Mouse (Mus musculus) G1E (cell line): ENCODE results near the gene Mcoln1.

Experiments used
- CTCF ChIP-seq: IDR thresholded peaks from 2 replicates; pipeline ENCODE4 v1.5.1; 2012; ENCODE audit warnings: low read depth, low read length, inconsistent platforms, mixed read lengths
- GATA2 ChIP-seq: IDR thresholded peaks from 2 replicates; pipeline ENCODE4 v1.6.1; 2012; ENCODE audit warnings: low read depth, low read length, inconsistent platforms, borderline replicate concordance
- POLR2AphosphoS5 ChIP-seq: IDR thresholded peaks from 2 replicates; pipeline ENCODE4 v1.6.1; 2012; ENCODE audit warnings: low read depth, low read length, inconsistent platforms; ENCODE audit not compliant: insufficient replicate concordance
- TAL1 ChIP-seq: conservative IDR thresholded peaks from 2 replicates; pipeline ENCODE4 v1.6.1; 2012; ENCODE audit warnings: low read depth, low read length, inconsistent platforms, mixed read lengths

DNA sequence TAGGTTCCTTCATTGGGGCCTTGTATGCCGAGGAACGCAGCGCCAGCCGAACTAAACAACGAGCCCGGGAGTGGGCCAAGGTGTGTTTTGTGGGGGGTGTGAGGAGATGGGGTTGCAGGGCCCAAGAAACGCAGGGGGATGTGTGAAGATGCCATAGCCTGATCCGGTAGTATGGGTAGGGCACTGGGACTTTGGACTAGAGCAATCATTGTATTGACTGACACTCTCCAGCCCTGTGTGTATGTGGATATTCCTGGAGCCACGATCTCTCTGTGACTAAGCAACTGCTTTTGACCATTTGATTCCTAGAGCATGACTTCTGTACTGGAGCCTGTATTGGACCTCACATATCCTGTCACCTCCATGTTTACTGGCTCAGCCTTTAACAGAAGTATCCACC, 36.7 kb downstream of the Mcoln1 start:
- no peak for TF ChIP-seq CTCF
- no peak for TF ChIP-seq TAL1
- no peak for TF ChIP-seq POLR2AphosphoS5
- no peak for TF ChIP-seq GATA2
